Mouse (Mus musculus): ENCODE results near the gene Tnf. TPM values are rescaled to one million over a fixed set of nuclear protein-coding genes. Genes with fewer than 3 reads are reported as not detected.

The Tnf gene
- polyA plus RNA-seq, 1 experiment from 2014 or later = 0.12 TPM

- H3K9me3 ChIP-seq = no peaks in the 10 kb centered on the region
- H3K4me2 ChIP-seq = 0 out of 2 replicates have a peak overlapping the region, but pooled peaks have one; percentile 25
- peak overlapping the region; percentile 94; the same call in 1 of the 2 replicates for H3K9ac ChIP-seq
- no peak overlapping the region for H3K4me3 ChIP-seq
- H3K27ac ChIP-seq (replicated peaks) = peak overlapping the region; percentile 98
- ATAC-seq (ENCODE audit: extremely low read depth, insufficient number of reproducible peaks, low FRiP score, low TSS enrichment) = no peak
- peaks cover 53% of the 10 kb centered on the region for H3K36me3 ChIP-seq
- H3K4me1 ChIP-seq = peaks cover 37% of the 10 kb centered on the region
- H3K27me3 ChIP-seq (replicated peaks) = no peaks in the 10 kb centered on the region
- 75% methylated on average over 5 of the region's 5 CpGs for WGBS
Observed at GRCm38 (mm10) chr17:35232659-35233058, 30.9 kb upstream of the Tnf start.

GRCm38 (mm10) chr17:35232043-35232442, 30.2 kb upstream of the Tnf start:
- H3K27ac ChIP-seq (replicated peaks) = no peak overlapping the region
- no peak overlapping the region for H3K4me3 ChIP-seq
- peak overlapping the region; percentile 25; the same call in 1 of the 2 replicates for H3K4me2 ChIP-seq
- ATAC-seq (ENCODE audit: extremely low read depth, insufficient number of reproducible peaks, low FRiP score, low TSS enrichment) = no peak
- H3K36me3 ChIP-seq = peaks cover 55% of the 10 kb centered on the region
- no peaks in the 10 kb centered on the region for H3K27me3 ChIP-seq (replicated peaks)
- H3K4me1 ChIP-seq = peaks cover 37% of the 10 kb centered on the region
- 13% methylated on average over 12 of the region's 12 CpGs for WGBS
- peak overlapping the region; percentile 38 for H3K9ac ChIP-seq
- no peaks in the 10 kb centered on the region for H3K9me3 ChIP-seq

GRCm38 (mm10) chr17:35231022-35231421, 29.2 kb upstream of the Tnf start:
- Histone ChIP-seq H3K27me3 (replicated peaks) (no peaks in the 10 kb centered on the region), H3K36me3 (peaks cover 59% of the 10 kb centered on the region), H3K4me3 (no peak overlapping the region), H3K9me3 (no peaks in the 10 kb centered on the region), H3K4me2 (no peak overlapping the region), H3K4me1 (peaks cover 42% of the 10 kb centered on the region), H3K27ac (replicated peaks) (no peak overlapping the region), H3K9ac (no peak overlapping the region; the same call in 1 of the 2 replicates)
- 87% methylated on average over 10 of the region's 10 CpGs for WGBS
- ATAC-seq (ENCODE audit: extremely low read depth, insufficient number of reproducible peaks, low FRiP score, low TSS enrichment) = no peak

DNA sequence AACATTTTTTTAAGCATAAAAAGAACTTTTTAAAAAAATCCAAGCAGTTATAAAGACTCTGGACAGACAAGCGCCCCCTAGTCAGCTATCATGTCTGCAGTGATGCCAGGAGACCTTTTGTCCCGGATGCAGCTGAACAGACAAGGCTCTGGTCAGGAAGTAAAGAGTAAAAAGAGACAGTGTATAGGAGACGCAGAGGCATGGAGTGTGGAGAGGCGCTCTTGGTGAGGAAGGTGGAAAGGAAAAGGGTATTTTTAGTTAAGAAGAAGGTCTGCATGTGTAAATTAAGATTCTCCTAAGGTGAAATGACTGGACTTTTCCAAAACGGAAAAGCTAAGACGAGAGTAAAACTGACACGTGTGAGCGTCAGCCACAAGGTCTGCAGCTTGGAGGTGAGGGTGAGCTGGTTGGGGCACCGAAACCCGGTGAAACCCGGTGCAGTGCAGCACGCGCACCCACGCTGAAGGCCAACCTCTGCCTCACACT, 24.8 kb upstream of the Tnf start:
- H3K27me3 ChIP-seq (replicated peaks) = no peaks in the 10 kb centered on the region
- H3K4me2 ChIP-seq = no peak overlapping the region
- no peak overlapping the region for H3K4me3 ChIP-seq
- H3K9me3 ChIP-seq = no peaks in the 10 kb centered on the region
- ATAC-seq (ENCODE audit: extremely low read depth, insufficient number of reproducible peaks, low FRiP score, low TSS enrichment) = no peak
- H3K4me1 ChIP-seq = peaks cover 13% of the 10 kb centered on the region
- H3K9ac ChIP-seq = no peak overlapping the region
- 71% methylated on average over 14 of the region's 14 CpGs for whole genome bisulfite sequencing
- peaks cover 69% of the 10 kb centered on the region for H3K36me3 ChIP-seq
- peak overlapping the region; percentile 36; the same call in 1 of the 2 replicates for H3K27ac ChIP-seq (replicated peaks)

- Histone ChIP-seq H3K27ac (replicated peaks) (no peak overlapping the region), H3K4me3 (no peak overlapping the region), H3K27me3 (replicated peaks) (no peaks in the 10 kb centered on the region), H3K36me3 (peaks cover 68% of the 10 kb centered on the region), H3K4me2 (no peak overlapping the region), H3K4me1 (peaks cover 20% of the 10 kb centered on the region), H3K9ac (no peak overlapping the region), H3K9me3 (no peaks in the 10 kb centered on the region)
- WGBS = 88% methylated on average over 5 of the region's 5 CpGs
- no peak for ATAC-seq (ENCODE audit: extremely low read depth, insufficient number of reproducible peaks, low FRiP score, low TSS enrichment)
Observed at GRCm38 (mm10) chr17:35225456-35225855, 23.6 kb upstream of the Tnf start.

- Histone ChIP-seq H3K36me3 (peaks cover 68% of the 10 kb centered on the region), H3K4me1 (peaks cover 28% of the 10 kb centered on the region), H3K9ac (no peak overlapping the region), H3K4me2 (no peak overlapping the region), H3K4me3 (no peak overlapping the region), H3K27ac (replicated peaks) (no peak overlapping the region), H3K9me3 (no peaks in the 10 kb centered on the region), H3K27me3 (replicated peaks) (no peaks in the 10 kb centered on the region)
- 91% methylated on average over 4 of the region's 4 CpGs for WGBS
- no peak for ATAC-seq (ENCODE audit: extremely low read depth, insufficient number of reproducible peaks, low FRiP score, low TSS enrichment)
Observed at GRCm38 (mm10) chr17:35224641-35225040, 22.8 kb upstream of the Tnf start.

GRCm38 (mm10) chr17:35222299-35222698, 20.5 kb upstream of the Tnf start:
- H3K27ac ChIP-seq (replicated peaks) = peak overlapping the region; percentile 28; the same call in 1 of the 2 replicates
- 0 out of 2 replicates have a peak overlapping the region, but pooled peaks have one; percentile 47 for H3K9ac ChIP-seq
- no peaks in the 10 kb centered on the region for H3K9me3 ChIP-seq
- no peak overlapping the region for H3K4me2 ChIP-seq
- no peak for ATAC-seq (ENCODE audit: extremely low read depth, insufficient number of reproducible peaks, low FRiP score, low TSS enrichment)
- 60% methylated on average over 6 of the region's 6 CpGs for WGBS
- no peak overlapping the region for H3K4me3 ChIP-seq
- H3K4me1 ChIP-seq = peaks cover 43% of the 10 kb centered on the region
- no peaks in the 10 kb centered on the region for H3K27me3 ChIP-seq (replicated peaks)
- peaks cover 48% of the 10 kb centered on the region for H3K36me3 ChIP-seq

DNA sequence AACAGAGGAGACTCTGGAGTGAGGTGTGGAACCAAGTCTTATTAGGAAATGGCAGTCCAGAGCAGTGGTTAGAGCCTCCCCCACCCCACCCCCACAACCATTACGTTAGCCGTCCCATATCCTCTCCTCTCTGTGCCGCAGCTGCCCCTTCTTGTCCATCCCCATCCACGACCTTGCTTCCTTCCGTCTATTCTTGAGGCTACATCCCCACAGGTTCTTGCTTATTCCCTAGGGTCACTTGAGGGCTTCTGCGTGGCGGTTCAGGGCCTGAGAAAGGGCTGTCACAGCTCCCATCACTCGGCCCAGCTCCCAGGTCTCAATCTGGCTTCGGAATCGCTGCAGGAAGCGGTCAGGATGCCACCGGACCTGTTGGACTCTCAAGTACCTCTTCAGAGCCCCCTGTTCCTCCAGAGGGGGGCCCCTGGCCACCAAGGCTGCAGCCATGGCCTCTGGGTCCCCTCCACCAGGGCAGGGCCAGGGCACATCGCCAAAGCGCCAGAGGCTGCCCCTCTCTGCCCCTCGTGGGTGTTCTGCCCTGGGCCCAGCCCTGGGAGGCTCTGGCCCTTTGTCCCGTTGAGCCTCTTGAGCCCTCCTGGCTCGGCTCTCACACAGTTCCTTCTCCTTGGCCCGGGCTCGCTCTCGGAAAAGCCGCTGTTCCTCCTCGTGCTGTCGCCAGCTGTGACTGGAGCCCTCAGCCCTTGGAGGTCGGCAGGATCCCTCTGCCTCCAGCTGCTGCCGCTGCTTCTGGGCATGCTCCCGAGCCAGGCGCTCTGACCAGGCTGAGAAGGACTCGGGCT, 18.5 kb upstream of the Tnf start, which contains the start of gene Gm16181:
TSS of gene Gm16181 (plus strand) at position 679 of the 797 bp plus-strand sequence.
- H3K4me3 ChIP-seq = no peak within 1 kb of the TSS
- no peaks in the 10 kb centered on the region for H3K27me3 ChIP-seq (replicated peaks)
- peaks cover 34% of the 10 kb centered on the region for H3K4me1 ChIP-seq
- peak within 1 kb of the TSS; percentile 8; the same call in 1 of the 2 replicates for H3K9ac ChIP-seq
- H3K4me2 ChIP-seq = no peak within 1 kb of the TSS
- H3K9me3 ChIP-seq = no peaks in the 10 kb centered on the region
- WGBS = 69% methylated on average over 28 of the region's 28 CpGs
- H3K36me3 ChIP-seq = peaks cover 38% of the 10 kb centered on the region
- no peak for ATAC-seq (ENCODE audit: extremely low read depth, insufficient number of reproducible peaks, low FRiP score, low TSS enrichment)
- H3K27ac ChIP-seq (replicated peaks) = peak within 1 kb of the TSS; percentile 72

DNA sequence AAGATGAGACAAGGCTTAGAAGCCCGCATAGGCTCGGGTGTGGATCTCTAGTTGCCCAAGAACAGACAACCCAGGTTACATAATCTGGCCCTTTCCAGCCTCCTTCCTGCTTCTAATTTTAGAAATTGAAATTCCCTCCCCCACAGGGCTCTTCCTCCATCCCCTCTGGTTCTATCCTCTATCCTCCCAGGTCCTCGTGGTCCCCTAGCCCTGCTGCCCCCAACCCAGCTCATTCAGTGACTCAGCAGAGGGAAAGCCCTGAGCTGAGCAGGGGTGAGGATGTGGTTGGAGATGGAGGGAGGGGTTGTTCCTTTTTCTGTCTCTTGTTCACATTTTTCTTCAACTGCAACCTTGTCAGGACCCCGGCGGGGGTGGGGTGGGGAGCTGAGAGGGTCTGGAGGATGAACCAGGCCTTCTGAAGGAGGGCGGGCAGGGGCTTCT, 17.8 kb upstream of the Tnf start:
- 61% methylated on average over 6 of the region's 6 CpGs for WGBS
- Histone ChIP-seq H3K4me1 (peaks cover 34% of the 10 kb centered on the region), H3K4me3 (no peak overlapping the region), H3K27ac (replicated peaks) (peak overlapping the region; percentile 72), H3K36me3 (peaks cover 30% of the 10 kb centered on the region), H3K9ac (no peak overlapping the region), H3K27me3 (replicated peaks) (no peaks in the 10 kb centered on the region), H3K4me2 (no peak overlapping the region), H3K9me3 (no peaks in the 10 kb centered on the region)
- no peak for ATAC-seq (ENCODE audit: extremely low read depth, insufficient number of reproducible peaks, low FRiP score, low TSS enrichment)

DNA sequence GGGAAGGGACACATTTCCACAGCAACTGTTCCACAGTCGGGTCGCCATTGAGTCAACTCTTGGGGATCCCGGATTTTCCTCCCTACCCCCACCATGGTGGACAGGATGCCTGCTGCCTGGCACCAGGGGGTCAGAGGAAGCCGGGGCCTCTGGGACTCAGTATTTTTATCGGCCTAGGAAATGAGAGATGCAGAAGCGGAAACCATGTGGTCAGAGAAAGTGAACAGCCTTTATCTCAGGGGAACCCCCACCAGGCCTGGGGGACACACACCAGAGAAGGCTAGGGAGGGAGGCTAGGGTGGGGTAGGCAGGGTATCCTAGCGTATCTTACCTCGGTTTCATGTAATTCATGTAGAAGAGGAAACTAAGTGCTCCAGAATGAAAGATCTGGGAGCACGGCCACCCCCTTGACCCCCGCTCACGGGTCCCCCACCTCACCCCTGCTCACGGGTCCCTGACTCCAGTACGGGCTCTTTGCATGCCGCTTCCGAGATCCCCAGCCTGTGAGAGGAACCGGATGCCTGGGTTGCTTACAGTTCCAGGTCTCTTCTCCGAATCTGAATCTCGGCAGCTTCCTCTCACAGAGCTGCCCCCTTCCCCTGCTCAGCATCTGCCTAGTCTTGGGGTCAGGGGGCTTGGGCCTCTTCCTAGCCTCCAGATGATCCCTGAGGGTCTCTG, 16.8 kb upstream of the Tnf start:
- 59% methylated on average over 18 of the region's 18 CpGs for WGBS
- H3K36me3 ChIP-seq = peaks cover 30% of the 10 kb centered on the region
- H3K4me3 ChIP-seq = no peak overlapping the region
- peak overlapping the region; percentile 24 for H3K4me2 ChIP-seq
- no peaks in the 10 kb centered on the region for H3K27me3 ChIP-seq (replicated peaks)
- 0 out of 2 replicates have a peak overlapping the region, but pooled peaks have one; percentile 15 for H3K9ac ChIP-seq
- no peaks in the 10 kb centered on the region for H3K9me3 ChIP-seq
- H3K4me1 ChIP-seq = peaks cover 34% of the 10 kb centered on the region
- peak overlapping the region; percentile 72 for H3K27ac ChIP-seq (replicated peaks)
- peak; percentile 30; the same call in 1 of the 2 replicates for ATAC-seq (ENCODE audit: extremely low read depth, insufficient number of reproducible peaks, low FRiP score, low TSS enrichment)

GRCm38 (mm10) chr17:35213071-35213470, 11.3 kb upstream of the Tnf start:
- ATAC-seq (ENCODE audit: extremely low read depth, insufficient number of reproducible peaks, low FRiP score, low TSS enrichment) = no peak
- Histone ChIP-seq H3K27ac (replicated peaks) (no peak overlapping the region), H3K4me2 (no peak overlapping the region), H3K9ac (no peak overlapping the region), H3K36me3 (no peaks in the 10 kb centered on the region), H3K4me1 (no peaks in the 10 kb centered on the region), H3K9me3 (no peaks in the 10 kb centered on the region), H3K4me3 (no peak overlapping the region), H3K27me3 (replicated peaks) (peaks cover 4% of the 10 kb centered on the region; the same call in 1 of the 2 replicates)
- WGBS = 85% methylated on average over 5 of the region's 5 CpGs
